In genomic region chr10:17590195-17590594, GRCm38 (mm10) we compare ENCODE assay signal across 21 mouse cellular contexts.
DNase-seq lines count a peak whose midpoint lies in the region; ATAC-seq lines count a peak whose summit lies in the region.
"Had no signal": no experiment of that assay in that cellular context is flagged by ENCODE, and none has a peak within 500 bp of the region (broad histone marks: within the 10 kb centered on the region; RNA-seq: fewer than 3 reads in every experiment).

No protein-coding gene starts in this region.

- H3K4me3 ChIP-seq in heart, embryonic 12.5 days: no peak overlapping the region
- H3K4me3 ChIP-seq in liver, embryonic 12.5 days: no peak overlapping the region
- H3K4me3 ChIP-seq: embryonic facial prominence, embryonic 15.5 days; forebrain, embryonic 10.5 days; hindbrain, embryonic 13.5 days; myocyte had no signal

- no peak overlapping the region for H3K4me2 ChIP-seq in heart, embryonic 12.5 days
- peak overlapping the region; percentile 29; the same call in 1 of the 2 replicates for H3K4me2 ChIP-seq in liver, embryonic 12.5 days
- H3K4me2 ChIP-seq: embryonic facial prominence, embryonic 15.5 days; hindbrain, embryonic 13.5 days had no signal

- H3K36me3 ChIP-seq in heart, embryonic 12.5 days: no peaks in the 10 kb centered on the region
- no peaks in the 10 kb centered on the region for H3K36me3 ChIP-seq in liver, embryonic 12.5 days
- H3K36me3 ChIP-seq: embryonic facial prominence, embryonic 15.5 days; forebrain, embryonic 10.5 days; hindbrain, embryonic 13.5 days had no signal

- ATAC-seq in heart, embryonic 12.5 days (ENCODE audit: insufficient number of reproducible peaks, low FRiP score): peak; percentile 29
- ATAC-seq in liver, embryonic 12.5 days: peak; percentile 98
- peak; percentile 97 for ATAC-seq in megakaryocyte-erythroid progenitor cell, adult 5-6 weeks (replicated peaks; ENCODE audit: low FRiP score, low TSS enrichment, poor library complexity, severe bottlenecking)
- ATAC-seq: inflammation-experienced regulatory T-cells, adult 6 months; Patski had no signal

- intact Hi-C loops in heart, postnatal 25 days (cut with DNase I): no loop called here

- H3K9me3 ChIP-seq in heart, embryonic 12.5 days (replicated peaks): no peaks in the 10 kb centered on the region
- no peaks in the 10 kb centered on the region for H3K9me3 ChIP-seq in liver, embryonic 12.5 days (replicated peaks)
- H3K9me3 ChIP-seq: embryonic facial prominence, embryonic 15.5 days; forebrain, embryonic 10.5 days; hindbrain, embryonic 13.5 days had no signal

- no peaks in the 10 kb centered on the region for H3K27me3 ChIP-seq in heart, embryonic 12.5 days (replicated peaks)
- H3K27me3 ChIP-seq in liver, embryonic 12.5 days (replicated peaks): 0 out of 2 replicates have a peak, but pooled peaks cover 3% of the 10 kb centered on the region
- H3K27me3 ChIP-seq: embryonic facial prominence, embryonic 15.5 days; hindbrain, embryonic 13.5 days; Patski had no signal

- H3K9ac ChIP-seq in heart, embryonic 12.5 days: no peak overlapping the region
- H3K9ac ChIP-seq in liver, embryonic 12.5 days: no peak overlapping the region; the same call in 1 of the 2 replicates
- H3K9ac ChIP-seq: embryonic facial prominence, embryonic 15.5 days; hindbrain, embryonic 13.5 days had no signal

- DNase-seq in heart, postnatal 25 days (ENCODE audit: low spot score): no peak
- peak; percentile 58 for DNase-seq in c-Kit-positive CD71-positive TER-119-negative erythroid progenitor cells, embryonic 14.5 days (ENCODE audit: low read depth)
- DNase-seq in retina, postnatal 1 day: no peak
- DNase-seq in adrenal gland, adult 18-20 months (ENCODE audit: low spot score in 2 of 2): no peak
- DNase-seq in frontal cortex, postnatal 14 days (ENCODE audit: low spot score in 2 of 2): no peak
- DNase-seq: adrenal gland, postnatal 10 days; cerebellum, adult 11 months; cerebellum, postnatal 10 days; heart, adult 18-20 months; midbrain, embryonic 14.5 days; right cerebral cortex, postnatal 25 days had no signal

- no peak overlapping the region for H3K27ac ChIP-seq in heart, embryonic 12.5 days (ENCODE audit: poor library complexity, severe bottlenecking)
- peak overlapping the region; percentile 87 for H3K27ac ChIP-seq in liver, embryonic 12.5 days
- H3K27ac ChIP-seq: embryonic facial prominence, embryonic 15.5 days; forebrain, embryonic 10.5 days; hindbrain, embryonic 13.5 days; kidney, postnatal 0 days had no signal

- 19% methylated on average over 1 of the region's 1 CpGs for WGBS in heart, embryonic 12.5 days
- WGBS in liver, embryonic 12.5 days (ENCODE audit: insufficient replicate concordance): 25% methylated on average over 1 of the region's 1 CpGs

- 0 out of 2 replicates have a peak, but pooled peaks cover 4% of the 10 kb centered on the region for H3K4me1 ChIP-seq in heart, embryonic 12.5 days (replicated peaks)
- peaks cover 56% of the 10 kb centered on the region for H3K4me1 ChIP-seq in liver, embryonic 12.5 days
- H3K4me1 ChIP-seq: embryonic facial prominence, embryonic 15.5 days; forebrain, embryonic 10.5 days; hindbrain, embryonic 13.5 days had no signal

Comparison
In these comparisons a context has a peak if more than half of its experiments do, and no peak if none do; other contexts are left out.
1. ATAC-seq: peak in every context shown above with its lines; median percentile 98 in liver, embryonic 12.5 days; 97 in megakaryocyte-erythroid progenitor cell, adult 5-6 weeks; 29 in heart, embryonic 12.5 days.